Mouse (Mus musculus): ENCODE measurements around the gene Eva1a. TPM values are rescaled to one million over a fixed set of nuclear protein-coding genes. Genes with fewer than 3 reads are reported as not detected.

Gene Eva1a
- polyA plus RNA-seq, 2 experiments: 3.1 to 6.4 TPM

GRCm38 (mm10) chr6:82115335-82115965, 74.6 kb downstream of the Eva1a start:
- no peak for ATAC-seq (ENCODE audit: insufficient read depth)
- H3K27me3 ChIP-seq (ENCODE audit: control insufficient read depth, insufficient read depth, low read length): no peaks in the 10 kb centered on the region
- no peak overlapping the region for H3K27ac ChIP-seq
- H3K36me3 ChIP-seq (replicated peaks; ENCODE audit: control insufficient read depth, insufficient read depth, low read depth): no peaks in the 10 kb centered on the region
- H3K4me2 ChIP-seq (ENCODE audit: low read depth): no peak overlapping the region
- no peak for DNase-seq (ENCODE audit: low read depth in 3 of 3, low spot score in 3 of 3)
- H3K4me1 ChIP-seq (replicated peaks; ENCODE audit: control insufficient read depth in 2 of 2, insufficient read depth in 2 of 2, low read length in 1 of 2): 0 out of 4 replicates have a peak, but pooled peaks cover 0 to 4% of the 10 kb centered on the region in 2 experiments
- WGBS (ENCODE audit: insufficient replicate concordance): 18% methylated on average over 3 of the region's 3 CpGs
- no peaks in the 10 kb centered on the region for H3K9me3 ChIP-seq (ENCODE audit: control insufficient read depth, low read length)
- H3K4me3 ChIP-seq (ENCODE audit: insufficient read depth in 1 of 2, low read depth in 2 of 2, low read length in 2 of 2): no peak overlapping the region
- no peak for TF ChIP-seq EP300 (IDR thresholded peaks at IDR 0.05; ENCODE audit: low read depth)
- TF ChIP-seq CTCF (IDR thresholded peaks at IDR 0.05; ENCODE audit: low read depth): no peak
- no peak overlapping the region for H3K9ac ChIP-seq (replicated peaks)

GRCm38 (mm10) chr6:82116176-82116575, 75.3 kb downstream of the Eva1a start:
- 35% methylated on average over 3 of the region's 3 CpGs for WGBS (ENCODE audit: insufficient replicate concordance)
- Histone ChIP-seq H3K9ac (replicated peaks) (no peak overlapping the region), H3K4me1 (replicated peaks; ENCODE audit: control insufficient read depth in 2 of 2, insufficient read depth in 2 of 2, low read length in 1 of 2) (0 out of 4 replicates have a peak, but pooled peaks cover 0 to 4% of the 10 kb centered on the region in 2 experiments), H3K9me3 (ENCODE audit: control insufficient read depth, low read length) (no peaks in the 10 kb centered on the region), H3K27ac (no peak overlapping the region), H3K27me3 (ENCODE audit: control insufficient read depth, insufficient read depth, low read length) (no peaks in the 10 kb centered on the region), H3K4me2 (ENCODE audit: low read depth) (no peak overlapping the region), H3K36me3 (replicated peaks; ENCODE audit: control insufficient read depth, insufficient read depth, low read depth) (no peaks in the 10 kb centered on the region), H3K4me3 (ENCODE audit: insufficient read depth in 1 of 2, low read depth in 2 of 2, low read length in 2 of 2) (no peak overlapping the region)
- TF ChIP-seq CTCF (IDR thresholded peaks at IDR 0.05; ENCODE audit: low read depth) (no peak), EP300 (IDR thresholded peaks at IDR 0.05; ENCODE audit: low read depth) (no peak)
- DNase-seq (ENCODE audit: low read depth in 3 of 3, low spot score in 3 of 3) (no peak), ATAC-seq (ENCODE audit: insufficient read depth) (no peak)

- Histone ChIP-seq H3K27ac (no peak overlapping the region), H3K9ac (replicated peaks) (no peak overlapping the region), H3K36me3 (replicated peaks; ENCODE audit: control insufficient read depth, insufficient read depth, low read depth) (no peaks in the 10 kb centered on the region), H3K4me3 (ENCODE audit: insufficient read depth in 1 of 2, low read depth in 2 of 2, low read length in 2 of 2) (no peak overlapping the region), H3K9me3 (ENCODE audit: control insufficient read depth, low read length) (no peaks in the 10 kb centered on the region), H3K27me3 (ENCODE audit: control insufficient read depth, insufficient read depth, low read length) (no peaks in the 10 kb centered on the region), H3K4me1 (replicated peaks; ENCODE audit: control insufficient read depth in 2 of 2, insufficient read depth in 2 of 2, low read length in 1 of 2) (0 out of 4 replicates have a peak, but pooled peaks cover 0 to 4% of the 10 kb centered on the region in 2 experiments), H3K4me2 (ENCODE audit: low read depth) (no peak overlapping the region)
- DNase-seq (ENCODE audit: low read depth in 3 of 3, low spot score in 3 of 3) (no peak), ATAC-seq (ENCODE audit: insufficient read depth) (no peak)
- no peak for TF ChIP-seq CTCF (IDR thresholded peaks at IDR 0.05; ENCODE audit: low read depth)
- no peak for TF ChIP-seq EP300 (IDR thresholded peaks at IDR 0.05; ENCODE audit: low read depth)
- WGBS (ENCODE audit: insufficient replicate concordance): 67% methylated on average over 5 of the region's 5 CpGs
Measured at GRCm38 (mm10) chr6:82117871-82118270, 77.0 kb downstream of the Eva1a start.

- Histone ChIP-seq H3K4me1 (replicated peaks; ENCODE audit: control insufficient read depth in 2 of 2, insufficient read depth in 2 of 2, low read length in 1 of 2) (0 out of 4 replicates have a peak, but pooled peaks cover 0 to 4% of the 10 kb centered on the region in 2 experiments), H3K4me2 (ENCODE audit: low read depth) (0 out of 2 replicates have a peak overlapping the region, but pooled peaks have one; percentile 13), H3K27me3 (ENCODE audit: control insufficient read depth, insufficient read depth, low read length) (no peaks in the 10 kb centered on the region), H3K4me3 (ENCODE audit: insufficient read depth in 1 of 2, low read depth in 2 of 2, low read length in 2 of 2) (no peak overlapping the region), H3K9me3 (ENCODE audit: control insufficient read depth, low read length) (no peaks in the 10 kb centered on the region; the same call in 1 of the 2 replicates), H3K9ac (replicated peaks) (no peak overlapping the region), H3K27ac (no peak overlapping the region), H3K36me3 (replicated peaks; ENCODE audit: control insufficient read depth, insufficient read depth, low read depth) (no peaks in the 10 kb centered on the region)
- DNase-seq (ENCODE audit: low read depth in 3 of 3, low spot score in 3 of 3): no peak
- 19% methylated on average over 16 of the region's 16 CpGs for WGBS (ENCODE audit: insufficient replicate concordance)
- TF ChIP-seq EP300 (IDR thresholded peaks at IDR 0.05; ENCODE audit: low read depth) (no peak), CTCF (IDR thresholded peaks at IDR 0.05; ENCODE audit: low read depth) (peak; percentile 40; the same call in 1 of the 2 replicates)
- no peak for ATAC-seq (ENCODE audit: insufficient read depth)
Measured at GRCm38 (mm10) chr6:82119322-82120162, 78.7 kb downstream of the Eva1a start.

GRCm38 (mm10) chr6:82125134-82125533, 84.3 kb downstream of the Eva1a start:
- 74% methylated on average over 2 of the region's 2 CpGs for WGBS (ENCODE audit: insufficient replicate concordance)
- ATAC-seq (ENCODE audit: insufficient read depth): no peak
- Histone ChIP-seq H3K9ac (replicated peaks) (no peak overlapping the region), H3K4me2 (ENCODE audit: low read depth) (no peak overlapping the region), H3K36me3 (replicated peaks; ENCODE audit: control insufficient read depth, insufficient read depth, low read depth) (no peaks in the 10 kb centered on the region), H3K27me3 (ENCODE audit: control insufficient read depth, insufficient read depth, low read length) (no peaks in the 10 kb centered on the region), H3K27ac (no peak overlapping the region), H3K9me3 (ENCODE audit: control insufficient read depth, low read length) (no peaks in the 10 kb centered on the region; the same call in 1 of the 2 replicates), H3K4me3 (ENCODE audit: insufficient read depth in 1 of 2, low read depth in 2 of 2, low read length in 2 of 2) (no peak overlapping the region), H3K4me1 (replicated peaks; ENCODE audit: control insufficient read depth in 2 of 2, insufficient read depth in 2 of 2, low read length in 1 of 2) (no peaks in the 10 kb centered on the region)
- no peak for DNase-seq (ENCODE audit: low read depth in 3 of 3, low spot score in 3 of 3)
- TF ChIP-seq CTCF (IDR thresholded peaks at IDR 0.05; ENCODE audit: low read depth) (no peak), EP300 (IDR thresholded peaks at IDR 0.05; ENCODE audit: low read depth) (no peak)
